Mouse (Mus musculus): ENCODE results near the gene Csad. TPM values are rescaled to one million over a fixed set of nuclear protein-coding genes. Genes with fewer than 3 reads are reported as not detected.
A peak's percentile ranks its signal among the peaks of the same experiment; 100 is the strongest.

Gene Csad
- polyA plus RNA-seq, 1 experiment, result 18.5 TPM

DNA sequence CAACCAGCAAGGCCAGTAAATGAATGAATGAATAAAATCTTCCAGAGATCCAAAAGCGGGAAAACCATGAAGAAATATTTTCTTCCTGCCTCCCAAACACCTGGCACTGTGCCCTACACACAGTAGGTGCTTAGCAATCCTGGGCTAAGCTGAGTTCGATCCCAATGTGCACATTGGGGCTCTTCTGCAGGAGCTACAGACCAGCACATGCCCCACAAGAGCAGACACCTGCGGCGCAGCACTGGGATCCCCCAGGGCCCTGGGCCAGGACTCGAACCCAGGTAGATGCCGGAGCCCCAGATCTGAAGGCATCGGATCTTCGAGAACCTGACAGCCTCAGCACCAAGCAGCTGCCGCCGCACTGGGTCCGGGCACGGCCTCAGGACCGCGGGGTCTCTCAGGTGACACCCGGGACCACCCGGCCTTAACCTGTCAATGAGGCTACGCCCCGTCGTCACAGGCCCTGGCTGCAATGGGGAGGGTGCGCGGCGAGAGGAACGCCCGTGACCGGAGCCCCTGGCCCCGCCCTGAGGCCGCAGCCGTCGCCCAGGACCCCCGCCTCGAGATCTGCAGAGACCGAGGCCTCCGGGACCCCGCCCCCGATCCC lies 68.9 kb downstream of the Csad start:
- TF ChIP-seq CTCF (IDR thresholded peaks at IDR 0.05; ENCODE audit: control insufficient read depth, insufficient read depth, low read length), result no peak
- no peak for TF ChIP-seq POLR2A (IDR thresholded peaks at IDR 0.05; ENCODE audit: borderline replicate concordance, control insufficient read depth, low read depth, low read length)
- Histone ChIP-seq H3K4me1 (ENCODE audit: control insufficient read depth, insufficient read depth, low read length) (no peaks in the 10 kb centered on the region; the same call in 1 of the 2 replicates), H3K4me3 (replicated peaks; ENCODE audit: control insufficient read depth, low read depth, low read length) (peak overlapping the region; percentile 86), H3K27ac (ENCODE audit: control insufficient read depth, insufficient read depth, low read depth, low read length, poor library complexity) (peak overlapping the region; percentile 57)
- WGBS, result 1% methylated on average over 35 of the region's 35 CpGs

DNA sequence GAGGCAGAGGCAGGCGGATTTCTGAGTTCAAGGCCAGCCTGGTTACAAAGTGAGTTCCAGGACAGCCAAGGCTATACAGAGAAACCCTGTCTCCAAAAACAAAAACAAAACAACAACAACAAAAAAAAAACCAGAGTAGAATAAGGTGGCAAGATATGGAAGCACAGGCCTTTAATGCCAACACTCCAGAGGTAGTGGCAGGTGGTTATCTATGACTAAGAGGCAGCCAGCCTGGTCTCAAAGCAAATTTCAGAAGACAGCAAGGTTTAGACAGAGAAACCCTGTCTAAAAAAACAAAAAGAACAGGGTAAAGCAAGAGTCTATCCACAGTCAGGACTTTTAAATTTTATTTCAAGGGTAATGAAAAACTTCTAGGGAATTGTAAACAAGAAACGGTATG lies 69.8 kb downstream of the Csad start:
- no peak overlapping the region for H3K27ac ChIP-seq (ENCODE audit: control insufficient read depth, insufficient read depth, low read depth, low read length, poor library complexity)
- WGBS, result 92% methylated on average over 2 of the region's 2 CpGs
- H3K4me3 ChIP-seq (replicated peaks; ENCODE audit: control insufficient read depth, low read depth, low read length), result no peak overlapping the region
- H3K4me1 ChIP-seq (ENCODE audit: control insufficient read depth, insufficient read depth, low read length), result no peaks in the 10 kb centered on the region; the same call in 1 of the 2 replicates
- no peak for TF ChIP-seq CTCF (IDR thresholded peaks at IDR 0.05; ENCODE audit: control insufficient read depth, insufficient read depth, low read length)
- no peak for TF ChIP-seq POLR2A (IDR thresholded peaks at IDR 0.05; ENCODE audit: borderline replicate concordance, control insufficient read depth, low read depth, low read length)

DNA sequence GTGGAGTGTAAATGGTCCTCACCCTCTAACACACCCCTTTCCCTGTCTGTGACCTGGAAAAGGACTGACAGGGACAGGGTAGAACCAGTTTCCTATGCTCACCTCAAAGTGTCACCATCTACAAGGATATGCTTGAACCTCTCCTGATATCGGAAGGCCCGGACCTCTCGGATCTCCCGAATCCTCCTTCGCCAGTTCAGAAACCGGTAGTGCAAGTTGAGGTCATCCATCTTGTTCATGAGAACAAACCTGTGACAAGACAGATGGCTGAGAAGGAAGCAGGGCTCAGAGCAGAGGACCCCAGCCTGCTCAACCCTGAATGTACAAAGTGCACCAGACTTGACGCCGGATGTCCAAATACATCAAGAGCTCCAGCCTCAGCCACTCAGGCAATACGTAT lies 71.2 kb downstream of the Csad start:
- Histone ChIP-seq H3K27ac (ENCODE audit: control insufficient read depth, insufficient read depth, low read depth, low read length, poor library complexity) (no peak overlapping the region), H3K4me3 (replicated peaks; ENCODE audit: control insufficient read depth, low read depth, low read length) (no peak overlapping the region), H3K4me1 (ENCODE audit: control insufficient read depth, insufficient read depth, low read length) (no peaks in the 10 kb centered on the region; the same call in 1 of the 2 replicates)
- no peak for TF ChIP-seq POLR2A (IDR thresholded peaks at IDR 0.05; ENCODE audit: borderline replicate concordance, control insufficient read depth, low read depth, low read length)
- TF ChIP-seq CTCF (IDR thresholded peaks at IDR 0.05; ENCODE audit: control insufficient read depth, insufficient read depth, low read length), result no peak
- WGBS, result 94% methylated on average over 9 of the region's 9 CpGs

Other genes starting within 250 kb of the Csad start
- 1.0 TPM in 1 of 2 replicates, not detected in the other for gene Krt8, start 200.2 kb downstream of the Csad start, polyA plus RNA-seq (2011; ENCODE audit: insufficient read depth, insufficient read length, low replicate concordance, missing spikeins)
- 2.0 and 5.6 TPM in 2 replicates for gene Krt18, start 176.5 kb downstream of the Csad start, polyA plus RNA-seq (2011; ENCODE audit: insufficient read depth, insufficient read length, low replicate concordance, missing spikeins)
- gene Eif4b, start 131.0 kb downstream of the Csad start, polyA plus RNA-seq (2011; ENCODE audit: insufficient read depth, insufficient read length, low replicate concordance, missing spikeins), result 83.0 and 122 TPM in 2 replicates
- 20.3 and 26.7 TPM in 2 replicates for gene Tns2, start 104.3 kb downstream of the Csad start, polyA plus RNA-seq (2011; ENCODE audit: insufficient read depth, insufficient read length, low replicate concordance, missing spikeins)
- gene Spryd3, start 68.5 kb downstream of the Csad start, polyA plus RNA-seq (2011; ENCODE audit: insufficient read depth, insufficient read length, low replicate concordance, missing spikeins), result 7.9 and 23.0 TPM in 2 replicates
- gene Igfbp6, start 60.4 kb downstream of the Csad start, polyA plus RNA-seq (2011; ENCODE audit: insufficient read depth, insufficient read length, low replicate concordance, missing spikeins), result not detected in 2 replicates
- gene Soat2, start 54.2 kb downstream of the Csad start, polyA plus RNA-seq (2011; ENCODE audit: insufficient read depth, insufficient read length, low replicate concordance, missing spikeins), result 1.2 and 2.7 TPM in 2 replicates
- gene Zfp740, start 1.5 kb downstream of the Csad start, polyA plus RNA-seq (2011; ENCODE audit: insufficient read depth, insufficient read length, low replicate concordance, missing spikeins), result 22.8 and 34.5 TPM in 2 replicates
- 39.1 and 140 TPM in 2 replicates for gene Itgb7, start 27.2 kb upstream of the Csad start, polyA plus RNA-seq (2011; ENCODE audit: insufficient read depth, insufficient read length, low replicate concordance, missing spikeins)
- 17.1 and 36.3 TPM in 2 replicates for gene Rarg, start 52.8 kb upstream of the Csad start, polyA plus RNA-seq (2011; ENCODE audit: insufficient read depth, insufficient read length, low replicate concordance, missing spikeins)
- not detected in 2 replicates for gene Gm9918, start 65.8 kb upstream of the Csad start, polyA plus RNA-seq (2011; ENCODE audit: insufficient read depth, insufficient read length, low replicate concordance, missing spikeins)
- gene Mfsd5, start 74.7 kb upstream of the Csad start, polyA plus RNA-seq (2011; ENCODE audit: insufficient read depth, insufficient read length, low replicate concordance, missing spikeins), result 10.5 and 13.5 TPM in 2 replicates
- gene Espl1, start 91.5 kb upstream of the Csad start, polyA plus RNA-seq (2011; ENCODE audit: insufficient read depth, insufficient read length, low replicate concordance, missing spikeins), result 22.9 and 39.8 TPM in 2 replicates
- gene Pfdn5, start 121.4 kb upstream of the Csad start, polyA plus RNA-seq (2011; ENCODE audit: insufficient read depth, insufficient read length, low replicate concordance, missing spikeins), result 352 and 432 TPM in 2 replicates
- 40.0 and 43.6 TPM in 2 replicates for gene Myg1, start 127.0 kb upstream of the Csad start, polyA plus RNA-seq (2011; ENCODE audit: insufficient read depth, insufficient read length, low replicate concordance, missing spikeins)
- 56.6 and 97.9 TPM in 2 replicates for gene Aaas, start 146.0 kb upstream of the Csad start, polyA plus RNA-seq (2011; ENCODE audit: insufficient read depth, insufficient read length, low replicate concordance, missing spikeins)
- 3.2 and 3.5 TPM in 2 replicates for gene Sp7, start 162.5 kb upstream of the Csad start, polyA plus RNA-seq (2011; ENCODE audit: insufficient read depth, insufficient read length, low replicate concordance, missing spikeins)
- gene Sp1, start 201.4 kb upstream of the Csad start, polyA plus RNA-seq (2011; ENCODE audit: insufficient read depth, insufficient read length, low replicate concordance, missing spikeins), result 13.8 and 35.2 TPM in 2 replicates
- gene Amhr2, start 240.6 kb upstream of the Csad start, polyA plus RNA-seq (2011; ENCODE audit: insufficient read depth, insufficient read length, low replicate concordance, missing spikeins), result 4.8 TPM in 1 of 2 replicates, not detected in the other